Mouse (Mus musculus) C2C12 (cell line): ENCODE data around the gene Praf2.

Source experiments
- CEBPB ChIP-seq: IDR thresholded peaks from one replicate; pipeline ENCODE4 v1.6.1; 2011; ENCODE audit warnings: low read depth, mild to moderate bottlenecking, control low read depth, moderate library complexity
- CTCF ChIP-seq: IDR thresholded peaks from one replicate; pipeline ENCODE4 v1.5.1; 2011; ENCODE audit not compliant: control insufficient read depth, insufficient read depth, insufficient read length
- FOSL1 ChIP-seq: IDR thresholded peaks from one replicate; pipeline ENCODE4 v1.8.0; 2011; ENCODE audit warnings: mild to moderate bottlenecking, low read length; ENCODE audit not compliant: poor library complexity, insufficient read depth, severe bottlenecking
- MAX ChIP-seq: IDR thresholded peaks from one replicate; pipeline ENCODE4 v1.6.1; 2011; ENCODE audit warnings: mild to moderate bottlenecking, control low read depth
- MYOD1 ChIP-seq: IDR thresholded peaks from one replicate; pipeline ENCODE4 v1.6.1; 2011; ENCODE audit warnings: low read depth; ENCODE audit not compliant: control insufficient read depth, insufficient read length
- MYOG ChIP-seq: IDR thresholded peaks from one replicate; pipeline ENCODE4 v1.6.1; 2011; ENCODE audit not compliant: control insufficient read depth, insufficient read length; ENCODE audit errors: extremely low read depth
- USF1 ChIP-seq: IDR thresholded peaks from one replicate; pipeline ENCODE4 v1.6.1; 2011; ENCODE audit warnings: low read depth, mild to moderate bottlenecking, control low read depth, moderate library complexity

- TF ChIP-seq CTCF (no peak), MYOG (no peak), USF1 (no peak), MAX (no peak), CEBPB (no peak), FOSL1 (no peak), MYOD1 (no peak)
Observed at GRCm38 (mm10) chrX:7680057-7680412, 48.2 kb upstream of the Praf2 start.
